Mouse (Mus musculus) myocyte (in vitro differentiated cells): ENCODE data around the gene Paf1.

Experiments used
- CEBPB ChIP-seq: IDR thresholded peaks from 2 replicates; pipeline ENCODE4 v1.6.1; 2011; ENCODE audit warnings: mild to moderate bottlenecking, moderate library complexity; ENCODE audit not compliant: poor library complexity, insufficient read depth, severe bottlenecking
- E2F4 ChIP-seq: IDR thresholded peaks from one replicate; pipeline ENCODE4 v1.6.1; 2011; ENCODE audit warnings: mild to moderate bottlenecking, control low read depth, moderate library complexity; ENCODE audit not compliant: insufficient read depth
- MAX ChIP-seq: IDR thresholded peaks from one replicate; pipeline ENCODE4 v1.6.1; 2011; ENCODE audit warnings: low read depth, mild to moderate bottlenecking, control low read depth
- MYOD1 ChIP-seq, 3 experiments: IDR thresholded peaks; one replicate each; pipeline ENCODE4 v1.6.1; 2011; ENCODE audit warnings: control low read depth in 2 of 3, low read depth in 2 of 3, mild to moderate bottlenecking in 2 of 3, moderate library complexity in 1 of 3; ENCODE audit not compliant: insufficient read length in 2 of 3, control insufficient read depth in 1 of 3
- MYOG ChIP-seq, 3 experiments: IDR thresholded peaks; one replicate each; pipeline ENCODE4 v1.6.1; 2011; ENCODE audit warnings: control low read depth in 2 of 3, low read depth in 2 of 3, mild to moderate bottlenecking in 2 of 3; ENCODE audit not compliant: insufficient read length in 2 of 3, control insufficient read depth in 1 of 3, insufficient read depth in 1 of 3
- POLR2A ChIP-seq: IDR thresholded peaks from one replicate; pipeline ENCODE4 v1.6.1; 2011; ENCODE audit warnings: low read depth, mild to moderate bottlenecking, control low read depth, moderate library complexity; ENCODE audit not compliant: insufficient read length
- POLR2AphosphoS2 ChIP-seq: IDR thresholded peaks from one replicate; pipeline ENCODE4 v1.6.1; 2011; ENCODE audit warnings: low read depth, control low read depth; ENCODE audit not compliant: insufficient read length
- REST ChIP-seq: IDR thresholded peaks from one replicate; pipeline ENCODE4 v1.6.1; 2011; ENCODE audit warnings: mild to moderate bottlenecking, control low read depth, moderate library complexity; ENCODE audit not compliant: insufficient read depth, insufficient read length
- SRF ChIP-seq: IDR thresholded peaks from one replicate; pipeline ENCODE4 v1.6.1; 2011; ENCODE audit warnings: low read depth; ENCODE audit not compliant: control insufficient read depth, insufficient read length
- TCF12 ChIP-seq: IDR thresholded peaks from one replicate; pipeline ENCODE4 v1.6.1; 2011; ENCODE audit warnings: mild to moderate bottlenecking, control low read depth; ENCODE audit not compliant: poor library complexity, insufficient read depth, severe bottlenecking
- USF1 ChIP-seq: IDR thresholded peaks from one replicate; pipeline ENCODE4 v1.6.1; 2011; ENCODE audit warnings: low read depth, mild to moderate bottlenecking, control low read depth, moderate library complexity

DNA sequence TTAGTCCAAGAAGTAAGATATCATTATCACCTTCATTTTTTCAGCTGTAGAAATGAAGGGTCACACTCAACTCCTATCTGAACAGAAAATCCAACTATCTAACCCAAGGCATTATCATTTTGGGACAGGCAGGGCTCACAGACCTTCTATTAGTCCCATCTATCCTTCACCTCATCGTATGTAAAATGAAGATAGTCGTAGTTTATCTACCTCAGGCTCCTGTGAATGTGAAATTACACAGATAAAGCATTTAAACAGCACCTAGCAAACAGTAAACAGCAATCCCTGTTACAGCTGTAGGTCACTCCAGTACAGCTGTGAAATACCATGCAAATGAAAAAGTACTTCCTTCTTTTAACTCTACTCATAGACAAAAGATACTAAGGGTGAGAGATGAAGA is 39.5 kb downstream of the Paf1 start:
- TF ChIP-seq CEBPB = no peak
- no peak for TF ChIP-seq MAX
- TF ChIP-seq POLR2A = no peak
- no peak for TF ChIP-seq REST
- TF ChIP-seq TCF12 = no peak
- no peak for TF ChIP-seq USF1
- no peak for TF ChIP-seq E2F4
- TF ChIP-seq POLR2AphosphoS2 = no peak
- TF ChIP-seq SRF = no peak
- TF ChIP-seq MYOD1 (IDR thresholded peaks at IDR 0.05; ENCODE audit: control insufficient read depth in 1 of 3, insufficient read length in 2 of 3, low read depth in 2 of 3) = no peak
- no peak for TF ChIP-seq MYOG (IDR thresholded peaks at IDR 0.05; ENCODE audit: control insufficient read depth in 1 of 3, insufficient read depth in 1 of 3, insufficient read length in 2 of 3, low read depth in 2 of 3)
